Mouse (Mus musculus): ENCODE measurements around the gene Rcn3.
"Not testable (repeated sequence)": the region's sequence is repeated elsewhere in the genome, so short reads cannot be mapped to it uniquely, and the experiment has no call there.

Rcn3 gene

GRCm38 (mm10) chr7:45124224-45125143 is 32.5 kb upstream of the Rcn3 start, which contains the start of gene Rps11:
Gene Rps11, minus strand, starts transcription at chr7:45124439.
- DNase-seq = peak; percentile 100

GRCm38 (mm10) chr7:45123186-45123570 is 31.2 kb upstream of the Rcn3 start:
- DNase-seq = peak; percentile 56

- DNase-seq = no peak
Observed at GRCm38 (mm10) chr7:45122561-45123185, 30.7 kb upstream of the Rcn3 start.

- peak; percentile 4 for DNase-seq
Observed at GRCm38 (mm10) chr7:45121966-45122365, 29.9 kb upstream of the Rcn3 start.

- peak; percentile 85 for DNase-seq
Observed at GRCm38 (mm10) chr7:45121404-45121803, 29.4 kb upstream of the Rcn3 start.

GRCm38 (mm10) chr7:45119780-45120709 is 28.0 kb upstream of the Rcn3 start:
- no peak for DNase-seq

GRCm38 (mm10) chr7:45118336-45118735 is 26.3 kb upstream of the Rcn3 start:
- no peak for DNase-seq

GRCm38 (mm10) chr7:45117566-45117965 is 25.5 kb upstream of the Rcn3 start:
- DNase-seq = no peak

- no peak for DNase-seq
Observed at GRCm38 (mm10) chr7:45113476-45113875, 21.5 kb upstream of the Rcn3 start.

- DNase-seq = no peak
Observed at GRCm38 (mm10) chr7:45112529-45112928, 20.5 kb upstream of the Rcn3 start.

GRCm38 (mm10) chr7:45111940-45112339 is 19.9 kb upstream of the Rcn3 start:
- no peak for DNase-seq

GRCm38 (mm10) chr7:45110089-45110488 is 18.1 kb upstream of the Rcn3 start:
- DNase-seq = not testable (repeated sequence)

GRCm38 (mm10) chr7:45107052-45107645 is 15.1 kb upstream of the Rcn3 start:
- no peak for DNase-seq

GRCm38 (mm10) chr7:45106441-45106840 is 14.4 kb upstream of the Rcn3 start:
- no peak for DNase-seq

- no peak for DNase-seq
Observed at GRCm38 (mm10) chr7:45105491-45105890, 13.5 kb upstream of the Rcn3 start.

- DNase-seq = no peak
Observed at GRCm38 (mm10) chr7:45104941-45105340, 12.9 kb upstream of the Rcn3 start.

GRCm38 (mm10) chr7:45103652-45104180 is 11.7 kb upstream of the Rcn3 start, which contains the start of gene Fcgrt:
Gene Fcgrt, minus strand, starts transcription at chr7:45103851.
- peak; percentile 99 for DNase-seq

GRCm38 (mm10) chr7:45102940-45103585 is 11.0 kb upstream of the Rcn3 start:
- DNase-seq = peak; percentile 62

GRCm38 (mm10) chr7:45102441-45102840 is 10.4 kb upstream of the Rcn3 start:
- no peak for DNase-seq

GRCm38 (mm10) chr7:45100046-45100445 is 8.0 kb upstream of the Rcn3 start:
- DNase-seq = no peak

- DNase-seq = peak; percentile 50
Observed at GRCm38 (mm10) chr7:45098541-45099240, 6.7 kb upstream of the Rcn3 start.

Data from lung, postnatal 10 days (tissue).